ENCODE assay signal across 10 mouse cellular contexts in genomic region chr15:78597729-78598128, GRCm38 (mm10). TPM values are rescaled to one million over a fixed set of nuclear protein-coding genes. Genes with fewer than 3 reads are reported as not detected.
DNase-seq lines count a peak whose midpoint lies in the region; ATAC-seq and TF ChIP-seq lines count a peak whose summit lies in the region.
"Had no signal": no experiment of that assay in that cellular context is flagged by ENCODE, and none has a peak within 500 bp of the region (broad histone marks: within the 10 kb centered on the region; RNA-seq: fewer than 3 reads in every experiment).

No protein-coding gene starts in this region.

- ATAC-seq in hindbrain, embryonic 13.5 days (ENCODE audit: low FRiP score) = no peak
- ATAC-seq in hindbrain, embryonic 12.5 days (ENCODE audit: low FRiP score) = no peak
- peak; percentile 43 for ATAC-seq in granulocyte monocyte progenitor cell, adult 5-6 weeks (replicated peaks; ENCODE audit: poor library complexity, severe bottlenecking)
- ATAC-seq in liver, embryonic 15.5 days (ENCODE audit: insufficient read depth) = peak; percentile 19; the same call in 1 of the 2 replicates
- no peak for ATAC-seq in forebrain, embryonic 13.5 days

- TF ChIP-seq POLR2A in spleen, adult 2 months (IDR thresholded peaks at IDR 0.05; ENCODE audit: low read depth, low read length) = no peak

- WGBS in hindbrain, embryonic 13.5 days = 62% methylated on average over 4 of the region's 4 CpGs
- 52% methylated on average over 4 of the region's 4 CpGs for WGBS in hindbrain, embryonic 12.5 days
- WGBS in liver, embryonic 15.5 days (ENCODE audit: insufficient replicate concordance) = 12% methylated on average over 4 of the region's 4 CpGs
- 14% methylated on average over 4 of the region's 4 CpGs for WGBS in spleen, adult 2 months
- 59% methylated on average over 4 of the region's 4 CpGs for WGBS in forebrain, embryonic 13.5 days

- H3K27ac ChIP-seq in hindbrain, embryonic 13.5 days = 0 out of 2 replicates have a peak overlapping the region, but pooled peaks have one; percentile 9
- no peak overlapping the region for H3K27ac ChIP-seq in hindbrain, embryonic 12.5 days
- H3K27ac ChIP-seq in liver, embryonic 15.5 days (replicated peaks) = peak overlapping the region; percentile 67
- peak overlapping the region; percentile 95 for H3K27ac ChIP-seq in spleen, adult 2 months (ENCODE audit: insufficient read depth, low read length)
- H3K27ac ChIP-seq in forebrain, embryonic 13.5 days = no peak overlapping the region

- TF ChIP-seq CTCF in spleen, adult 2 months (IDR thresholded peaks at IDR 0.05; ENCODE audit: extremely low read depth, insufficient read depth, insufficient read length, insufficient replicate concordance) = no peak

- no peak overlapping the region for H3K4me2 ChIP-seq in hindbrain, embryonic 13.5 days
- H3K4me2 ChIP-seq in hindbrain, embryonic 12.5 days (replicated peaks) = no peak overlapping the region
- H3K4me2 ChIP-seq in liver, embryonic 15.5 days = peak overlapping the region; percentile 23; the same call in 1 of the 2 replicates
- no peak overlapping the region for H3K4me2 ChIP-seq in forebrain, embryonic 13.5 days

- DNase-seq in spleen, adult 2 months (ENCODE audit: low read depth in 1 of 2, low spot score in 2 of 2) = peak in 1 of 2 experiments; percentile 64
- DNase-seq in urinary bladder, postnatal 4 days (ENCODE audit: low spot score in 2 of 2) = no peak
- DNase-seq in layer of hippocampus, adult 9-10 months (ENCODE audit: low spot score) = no peak

- no peaks in the 10 kb centered on the region for H3K9me3 ChIP-seq in hindbrain, embryonic 13.5 days
- no peaks in the 10 kb centered on the region for H3K9me3 ChIP-seq in hindbrain, embryonic 12.5 days (replicated peaks)
- no peaks in the 10 kb centered on the region for H3K9me3 ChIP-seq in liver, embryonic 15.5 days (replicated peaks)
- no peaks in the 10 kb centered on the region; the same call in 1 of the 2 replicates for H3K9me3 ChIP-seq in forebrain, embryonic 13.5 days (replicated peaks)

- no peak overlapping the region for H3K9ac ChIP-seq in hindbrain, embryonic 13.5 days
- H3K9ac ChIP-seq in hindbrain, embryonic 12.5 days = no peak overlapping the region
- no peak overlapping the region for H3K9ac ChIP-seq in liver, embryonic 15.5 days
- H3K9ac ChIP-seq in forebrain, embryonic 13.5 days = no peak overlapping the region

- H3K27me3 ChIP-seq in hindbrain, embryonic 13.5 days = 0 out of 2 replicates have a peak, but pooled peaks cover 2% of the 10 kb centered on the region
- no peaks in the 10 kb centered on the region for H3K27me3 ChIP-seq in hindbrain, embryonic 12.5 days
- no peaks in the 10 kb centered on the region for H3K27me3 ChIP-seq in liver, embryonic 15.5 days
- no peaks in the 10 kb centered on the region for H3K27me3 ChIP-seq in spleen, adult 2 months (ENCODE audit: control insufficient read depth, insufficient read depth, low read length)
- H3K27me3 ChIP-seq in forebrain, embryonic 13.5 days = no peaks in the 10 kb centered on the region

- peaks cover 4% of the 10 kb centered on the region; the same call in 1 of the 2 replicates for H3K4me1 ChIP-seq in hindbrain, embryonic 13.5 days (replicated peaks)
- H3K4me1 ChIP-seq in hindbrain, embryonic 12.5 days = no peaks in the 10 kb centered on the region
- H3K4me1 ChIP-seq in liver, embryonic 15.5 days (replicated peaks) = peaks cover 5% of the 10 kb centered on the region; the same call in 1 of the 2 replicates
- peaks cover 32% of the 10 kb centered on the region; the same call in 1 of the 2 replicates for H3K4me1 ChIP-seq in spleen, adult 2 months (ENCODE audit: control insufficient read depth, insufficient read depth, insufficient read length)
- no peaks in the 10 kb centered on the region for H3K4me1 ChIP-seq in forebrain, embryonic 13.5 days

- H3K36me3 ChIP-seq in hindbrain, embryonic 13.5 days = no peaks in the 10 kb centered on the region
- H3K36me3 ChIP-seq in hindbrain, embryonic 12.5 days = no peaks in the 10 kb centered on the region
- no peaks in the 10 kb centered on the region for H3K36me3 ChIP-seq in liver, embryonic 15.5 days (replicated peaks)
- peaks cover 5% of the 10 kb centered on the region for H3K36me3 ChIP-seq in spleen, adult 2 months (ENCODE audit: control insufficient read depth, insufficient read depth, low read length)
- no peaks in the 10 kb centered on the region for H3K36me3 ChIP-seq in forebrain, embryonic 13.5 days (ENCODE audit: poor library complexity, severe bottlenecking)

- H3K4me3 ChIP-seq in hindbrain, embryonic 13.5 days = no peak overlapping the region
- no peak overlapping the region for H3K4me3 ChIP-seq in hindbrain, embryonic 12.5 days
- H3K4me3 ChIP-seq in liver, embryonic 15.5 days (replicated peaks) = peak overlapping the region; percentile 43
- H3K4me3 ChIP-seq in spleen, adult 2 months (ENCODE audit: extremely low read depth, insufficient read depth, insufficient read length) = peak overlapping the region; percentile 80
- H3K4me3 ChIP-seq in forebrain, embryonic 13.5 days = no peak overlapping the region
- H3K4me3 ChIP-seq: myocyte had no signal

RNA-seq across cellular contexts. Expression of gene Cyth4, which starts 0.9 kb away (rescaled TPM):
- 6.8 and 7.7 TPM in 2 replicates for polyA plus RNA-seq in hindbrain, embryonic 13.5 days (2015; fragmentation: Nextera tagmentation; extraction: Ambion mirVana)
- 6.3 and 7.8 TPM in 2 replicates for polyA plus RNA-seq in hindbrain, embryonic 12.5 days (2016; fragmentation: Nextera tagmentation; extraction: Ambion mirVana)
- 62.3 and 66.3 TPM in 2 replicates for total RNA-seq in granulocyte monocyte progenitor cell, adult 5-6 weeks (2014; fragmentation: Nextera tagmentation)
- total RNA-seq in granulocyte monocyte progenitor cell, adult 5-6 weeks (2017) = 46.0 and 60.5 TPM in 2 replicates
- polyA plus RNA-seq in liver, embryonic 15.5 days (2015; fragmentation: Nextera tagmentation; extraction: Ambion mirVana) = 13.5 and 14.7 TPM in 2 replicates
- 136 and 148 TPM in 2 replicates for polyA plus RNA-seq in spleen, adult 2 months (2012; rRNA removed)
- 3.1 and 3.4 TPM in 2 replicates for polyA plus RNA-seq in forebrain, embryonic 13.5 days (2015; fragmentation: Nextera tagmentation; extraction: Ambion mirVana)

RNA-seq across cellular contexts. Expression of gene Rac2, which starts 25.1 kb away (rescaled TPM):
- 6.3 and 8.8 TPM in 2 replicates for polyA plus RNA-seq in hindbrain, embryonic 13.5 days (2015; fragmentation: Nextera tagmentation; extraction: Ambion mirVana)
- polyA plus RNA-seq in hindbrain, embryonic 12.5 days (2016; fragmentation: Nextera tagmentation; extraction: Ambion mirVana) = 4.9 and 5.7 TPM in 2 replicates
- 325 and 431 TPM in 2 replicates for total RNA-seq in granulocyte monocyte progenitor cell, adult 5-6 weeks (2014; fragmentation: Nextera tagmentation)
- total RNA-seq in granulocyte monocyte progenitor cell, adult 5-6 weeks (2017) = 94.7 and 105 TPM in 2 replicates
- polyA plus RNA-seq in liver, embryonic 15.5 days (2015; fragmentation: Nextera tagmentation; extraction: Ambion mirVana) = 123 and 130 TPM in 2 replicates
- 1,941 and 2,027 TPM in 2 replicates for polyA plus RNA-seq in spleen, adult 2 months (2012; rRNA removed)
- 2.9 and 3.4 TPM in 2 replicates for polyA plus RNA-seq in forebrain, embryonic 13.5 days (2015; fragmentation: Nextera tagmentation; extraction: Ambion mirVana)
- polyA plus RNA-seq: myocyte had no signal

RNA-seq across cellular contexts. Expression of gene Sstr3, which starts 53.2 kb away (rescaled TPM):
- polyA plus RNA-seq in hindbrain, embryonic 13.5 days (2015; fragmentation: Nextera tagmentation; extraction: Ambion mirVana) = 0.42 and 0.48 TPM in 2 replicates
- 0.09 and 0.57 TPM in 2 replicates for polyA plus RNA-seq in hindbrain, embryonic 12.5 days (2016; fragmentation: Nextera tagmentation; extraction: Ambion mirVana)
- not detected in 2 replicates for total RNA-seq in granulocyte monocyte progenitor cell, adult 5-6 weeks (2014; fragmentation: Nextera tagmentation)
- not detected in 2 replicates for total RNA-seq in granulocyte monocyte progenitor cell, adult 5-6 weeks (2017)
- polyA plus RNA-seq in liver, embryonic 15.5 days (2015; fragmentation: Nextera tagmentation; extraction: Ambion mirVana) = not detected in 2 replicates
- polyA plus RNA-seq in spleen, adult 2 months (2012; rRNA removed) = 0.26 TPM in 1 of 2 replicates, not detected in the other
- polyA plus RNA-seq in forebrain, embryonic 13.5 days (2015; fragmentation: Nextera tagmentation; extraction: Ambion mirVana) = 0.96 and 1.4 TPM in 2 replicates
- total RNA-seq: gastrocnemius, postnatal 36 days had no signal
- polyA plus RNA-seq: myocyte had no signal

Comparison
In these comparisons a context has a peak if more than half of its experiments do, and no peak if none do; other contexts are left out.
1. H3K27ac ChIP-seq: peak in hindbrain, embryonic 13.5 days (single experiment), liver, embryonic 15.5 days (single experiment) and spleen, adult 2 months (single experiment); none in hindbrain, embryonic 12.5 days (single experiment) and forebrain, embryonic 13.5 days (single experiment).
2. ATAC-seq: peak in granulocyte monocyte progenitor cell, adult 5-6 weeks (single experiment) and liver, embryonic 15.5 days (single experiment); none in hindbrain, embryonic 13.5 days (single experiment), hindbrain, embryonic 12.5 days (single experiment) and forebrain, embryonic 13.5 days (single experiment).
3. H3K4me3 ChIP-seq: peak in liver, embryonic 15.5 days (single experiment) and spleen, adult 2 months (single experiment); none in hindbrain, embryonic 13.5 days (single experiment), hindbrain, embryonic 12.5 days (single experiment) and forebrain, embryonic 13.5 days (single experiment).
4. RNA of gene Rac2, which starts 25.1 kb away (polyA plus RNA-seq): 1,941 to 2,027 TPM in spleen, adult 2 months; 123 to 130 TPM in liver, embryonic 15.5 days, 6.3 to 8.8 TPM in hindbrain, embryonic 13.5 days, 4.9 to 5.7 TPM in hindbrain, embryonic 12.5 days and 2.9 to 3.4 TPM in forebrain, embryonic 13.5 days; every median in the first group is over 10 times any median in the second.